Mouse (Mus musculus): ENCODE data around the gene Abt1. TPM values are rescaled to one million over a fixed set of nuclear protein-coding genes. Genes with fewer than 3 reads are reported as not detected.

The Abt1 gene
- 1 to 10 TPM; 8.1 to 9.3 (median 8.6) TPM for total RNA-seq (2022)

- DNase-seq (ENCODE audit: low spot score in 2 of 2) = peak; percentile 89 to 96
These were observed at the start of gene Abt1 for GRCm38 (mm10) chr13:23423286-23424051. Gene Abt1 (minus strand): TSS chr13:23423866.

DNA sequence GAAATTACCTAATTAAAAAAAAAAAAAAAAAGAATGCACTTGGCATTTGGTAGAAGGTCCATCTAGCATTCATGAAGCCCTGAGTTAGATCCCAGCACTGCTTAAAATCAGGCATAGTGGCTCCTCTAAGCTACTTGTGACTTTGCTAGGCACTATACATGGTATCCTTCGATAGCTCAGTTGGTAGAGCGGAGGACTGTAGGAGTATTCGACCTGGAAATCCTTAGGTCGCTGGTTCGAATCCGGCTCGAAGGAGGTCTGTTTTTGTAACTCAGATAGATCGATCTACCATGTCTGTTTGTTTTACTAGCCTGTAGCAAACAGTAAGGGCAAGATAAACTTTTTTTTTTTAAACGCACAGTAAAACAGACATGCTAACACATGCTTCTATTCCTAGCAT, 43.2 kb upstream of the Abt1 start:
- peak in 1 of 2 experiments; percentile 51 for DNase-seq (ENCODE audit: low spot score in 2 of 2)

DNA sequence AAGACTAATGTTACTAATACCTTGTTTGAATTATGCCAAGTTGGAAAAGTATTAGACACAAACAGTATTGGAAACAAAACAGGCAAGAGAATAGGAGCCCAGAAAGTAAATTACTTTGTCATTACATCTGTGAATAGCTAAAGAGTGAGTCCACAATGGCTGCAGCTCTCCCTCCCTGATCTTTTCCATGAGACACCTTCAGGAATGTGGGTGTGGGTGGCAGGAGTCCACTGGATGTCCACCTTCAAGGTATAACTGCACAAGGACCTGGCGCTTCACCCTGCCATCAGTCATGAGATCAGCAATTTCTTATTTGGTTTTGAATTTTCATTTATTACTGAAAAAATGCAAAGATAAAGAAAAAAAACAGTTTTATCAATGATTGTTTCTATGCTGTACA, 42.6 kb upstream of the Abt1 start:
- no peak for DNase-seq (ENCODE audit: low spot score in 2 of 2)

DNA sequence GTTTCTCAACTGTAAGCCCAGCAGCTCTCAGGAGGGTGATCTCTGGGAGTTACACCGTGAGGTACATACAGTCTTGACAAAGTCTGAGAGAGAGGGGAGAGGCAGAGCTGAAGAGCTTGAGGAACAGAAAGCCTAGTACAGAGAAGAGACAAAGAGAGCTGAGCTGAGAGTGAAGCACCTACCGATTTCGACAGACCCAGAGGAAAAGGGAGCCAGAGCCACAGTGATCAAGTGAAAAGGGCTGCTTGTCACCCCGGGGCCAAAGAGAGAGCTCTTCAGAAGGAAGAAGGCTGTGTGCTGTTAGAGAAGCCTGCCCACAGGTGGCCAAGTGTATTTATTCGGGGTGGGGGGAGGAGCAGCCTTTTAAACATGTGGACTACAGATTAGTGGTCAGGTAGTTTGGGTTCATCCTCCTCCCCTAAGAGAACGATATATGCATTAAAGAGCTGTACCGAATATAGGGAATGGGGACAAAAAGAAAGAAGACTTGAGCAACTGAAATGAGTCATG, 42.0 kb upstream of the Abt1 start, which contains the start of gene Btn1a1:
Gene Btn1a1 (minus strand): TSS at position 302 of the 510 bp plus-strand sequence.
- DNase-seq (ENCODE audit: low spot score in 2 of 2) = no peak

- DNase-seq (ENCODE audit: low spot score in 2 of 2) = no peak
These were observed 41.2 kb upstream of the Abt1 start for GRCm38 (mm10) chr13:23464841-23465366.

GRCm38 (mm10) chr13:23464224-23464637, 40.6 kb upstream of the Abt1 start:
- peak in 1 of 2 experiments; percentile 37 for DNase-seq (ENCODE audit: low spot score in 2 of 2)

DNA sequence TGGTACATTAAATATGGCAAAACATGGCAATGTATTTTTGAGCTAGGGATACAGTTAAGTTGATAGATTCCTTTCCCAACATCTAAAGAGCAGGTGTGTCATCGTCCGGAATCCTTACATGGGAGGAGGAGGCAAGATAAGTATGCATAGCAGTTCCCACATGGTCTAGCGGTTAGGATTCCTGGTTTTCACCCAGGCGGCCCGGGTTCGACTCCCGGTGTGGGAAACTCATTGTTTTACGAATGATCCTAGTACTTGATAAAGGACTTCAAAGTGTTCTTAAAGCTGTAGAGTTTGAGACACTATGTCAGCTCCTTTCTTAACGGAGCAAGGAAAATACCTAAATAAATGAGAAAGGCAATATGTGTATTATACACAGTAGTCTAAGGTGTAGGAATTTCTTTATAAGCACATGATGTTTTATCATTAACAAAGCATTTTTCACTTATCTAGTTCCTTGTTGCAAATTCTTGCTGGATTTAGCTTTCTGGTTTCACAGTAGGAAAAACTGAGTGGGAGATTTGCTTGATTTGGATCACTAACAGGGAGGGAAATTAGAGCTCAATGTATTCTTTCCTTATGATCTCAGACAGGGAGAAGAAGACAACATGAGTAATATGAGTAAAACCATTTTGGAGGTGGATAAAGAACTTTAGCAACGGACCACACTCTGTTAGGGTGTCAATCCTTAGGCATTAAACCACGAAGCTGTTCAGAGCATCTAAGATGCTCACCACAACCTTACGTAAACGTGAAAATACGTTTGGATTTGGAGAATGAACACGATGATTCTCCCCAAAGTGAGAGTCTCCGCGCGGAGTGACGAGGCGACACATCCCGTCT, 39.9 kb upstream of the Abt1 start:
- peak; percentile 60 to 94 for DNase-seq (ENCODE audit: low spot score in 2 of 2)

GRCm38 (mm10) chr13:23462669-23463068, 39.0 kb upstream of the Abt1 start:
- no peak for DNase-seq (ENCODE audit: low spot score in 2 of 2)

DNA sequence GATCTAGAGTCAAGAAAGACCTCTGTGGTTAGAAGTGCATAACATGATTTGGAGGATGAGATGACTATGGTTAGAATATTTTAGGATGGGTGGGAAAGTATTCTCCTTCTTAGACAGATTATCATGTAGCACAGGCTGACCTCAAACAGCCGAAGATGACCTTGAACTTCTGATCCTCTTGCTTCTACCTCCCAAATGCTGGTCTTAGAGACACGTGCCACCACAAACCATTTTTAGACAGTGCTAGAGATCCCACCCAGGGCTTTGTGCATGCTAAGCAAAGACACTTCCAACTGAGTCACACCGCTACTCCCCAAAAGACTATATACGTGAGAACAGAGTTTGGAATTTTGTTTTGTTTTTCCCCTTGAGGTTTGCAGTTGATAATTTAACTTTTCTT, 38.4 kb upstream of the Abt1 start:
- no peak for DNase-seq (ENCODE audit: low spot score in 2 of 2)

DNA sequence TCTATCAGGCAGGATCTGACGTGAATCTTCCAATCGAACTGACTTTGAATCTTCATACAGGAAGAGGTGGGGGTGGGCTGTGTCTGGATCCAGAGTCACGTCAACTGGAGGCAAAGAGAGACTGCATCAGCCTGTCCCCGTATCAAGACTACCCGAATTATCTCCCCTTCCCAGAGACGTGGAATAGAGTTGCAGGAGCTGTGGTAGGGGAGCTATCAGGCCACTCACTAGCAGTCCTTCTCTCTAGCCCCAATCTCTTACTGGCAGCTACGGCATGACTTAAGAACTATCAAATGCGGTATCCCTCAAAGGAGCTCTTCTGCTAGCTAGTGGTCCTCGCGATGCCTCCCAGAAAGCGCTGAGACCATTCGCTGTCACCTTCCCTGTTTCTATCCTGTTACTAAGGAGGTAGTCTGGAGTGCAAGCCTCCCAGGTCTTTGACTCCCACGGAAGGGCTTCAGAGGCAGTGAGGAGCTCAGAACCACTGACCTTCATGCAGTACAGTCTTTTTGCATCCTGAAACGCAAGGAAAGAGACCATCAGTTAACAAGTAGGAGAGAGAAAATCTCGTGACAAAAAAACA, 35.7 kb upstream of the Abt1 start:
- DNase-seq (ENCODE audit: low spot score in 2 of 2) = no peak

DNA sequence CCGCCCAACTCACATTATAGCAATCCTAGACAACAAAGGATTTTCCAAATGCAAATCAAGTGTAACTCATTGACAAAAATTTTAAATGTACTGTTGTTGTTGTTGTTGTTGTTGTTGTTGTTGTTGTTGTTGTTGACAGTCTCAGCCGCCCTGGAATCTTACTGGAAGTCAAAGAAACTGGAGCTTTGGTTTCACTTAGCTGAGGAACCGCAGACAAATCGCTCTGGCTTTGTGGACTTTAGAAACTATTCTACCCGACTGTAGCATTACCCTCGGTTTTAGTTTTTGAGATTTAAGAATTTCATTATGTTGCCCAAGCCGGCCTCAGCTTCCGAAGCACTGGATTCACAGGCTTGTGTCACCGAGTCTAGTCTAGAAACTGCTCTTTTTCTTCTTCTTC, 30.3 kb upstream of the Abt1 start:
- DNase-seq (ENCODE audit: low spot score in 2 of 2) = no peak

GRCm38 (mm10) chr13:23453362-23453862, 29.7 kb upstream of the Abt1 start:
- DNase-seq (ENCODE audit: low spot score in 2 of 2) = peak; percentile 32 to 74

GRCm38 (mm10) chr13:23450398-23450797, 26.7 kb upstream of the Abt1 start:
- peak; percentile 69 to 96 for DNase-seq (ENCODE audit: low spot score in 2 of 2)

DNA sequence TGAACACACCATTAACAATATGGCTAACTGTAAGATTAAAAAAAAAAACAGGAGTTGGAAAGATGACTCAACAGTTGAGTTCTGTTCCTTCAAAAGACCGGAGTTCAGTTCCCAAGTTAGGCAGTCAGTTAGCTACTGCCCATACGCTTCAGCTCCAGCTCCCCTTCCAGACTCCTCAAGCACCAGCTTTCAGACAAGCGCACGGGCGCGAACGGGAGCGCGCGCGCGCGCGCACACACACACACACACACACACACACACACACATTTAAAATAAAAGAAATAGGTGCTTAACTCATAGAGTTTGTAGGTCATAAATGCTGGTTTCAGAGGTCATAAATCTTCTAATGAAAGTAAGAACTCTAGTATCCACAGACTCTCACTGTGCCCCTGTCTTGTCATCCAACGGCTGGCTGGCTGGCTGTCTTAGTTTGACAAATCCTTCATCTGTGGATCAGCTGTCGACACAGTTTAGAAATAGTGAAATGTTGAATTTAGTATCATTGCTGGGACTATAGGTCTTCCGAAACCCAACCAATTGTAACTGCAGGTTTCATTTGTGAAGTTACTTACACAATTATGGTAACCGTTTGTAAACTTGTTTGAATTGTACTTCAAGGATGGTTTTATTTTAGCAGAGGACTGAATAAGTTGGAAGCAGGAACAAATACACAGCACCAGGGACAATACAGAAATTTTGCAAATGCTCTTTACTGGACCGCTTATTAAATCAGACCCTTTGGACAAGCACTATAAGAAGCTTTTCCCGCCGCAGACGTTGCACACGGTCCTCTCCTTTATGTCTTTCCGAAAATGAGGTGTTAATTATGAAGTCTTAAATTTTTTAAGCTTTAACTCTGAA, 25.8 kb upstream of the Abt1 start:
- no peak for DNase-seq (ENCODE audit: low spot score in 2 of 2)

- DNase-seq (ENCODE audit: low spot score in 2 of 2) = no peak
These were observed 25.1 kb upstream of the Abt1 start for GRCm38 (mm10) chr13:23448758-23449157.

GRCm38 (mm10) chr13:23446498-23446952, 22.9 kb upstream of the Abt1 start:
- DNase-seq (ENCODE audit: low spot score in 2 of 2) = peak; percentile 71 to 98

GRCm38 (mm10) chr13:23445561-23446320, 22.1 kb upstream of the Abt1 start:
- DNase-seq (ENCODE audit: low spot score in 2 of 2) = peak; percentile 79 to 99

DNA sequence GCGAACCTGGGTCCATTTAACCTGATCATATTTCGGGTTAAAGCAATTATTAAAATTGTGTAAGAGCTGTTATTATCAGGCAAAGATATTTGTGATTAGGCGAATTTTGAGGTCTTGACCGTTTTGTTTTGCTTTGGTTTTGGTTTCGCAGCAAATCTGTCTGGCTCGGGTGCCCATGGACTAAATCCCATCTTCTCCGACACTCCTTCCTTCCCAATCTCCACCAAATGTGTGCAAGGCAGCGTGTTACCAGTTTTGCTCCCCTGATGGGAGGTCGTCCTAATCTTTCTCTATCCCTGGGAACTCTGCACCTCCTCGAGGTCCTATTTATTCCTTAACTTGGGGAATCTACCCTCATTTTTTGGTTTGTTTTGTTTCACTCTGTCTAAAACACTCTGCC, 21.5 kb upstream of the Abt1 start:
- peak in 1 of 2 experiments; percentile 40 for DNase-seq (ENCODE audit: low spot score in 2 of 2)

DNA sequence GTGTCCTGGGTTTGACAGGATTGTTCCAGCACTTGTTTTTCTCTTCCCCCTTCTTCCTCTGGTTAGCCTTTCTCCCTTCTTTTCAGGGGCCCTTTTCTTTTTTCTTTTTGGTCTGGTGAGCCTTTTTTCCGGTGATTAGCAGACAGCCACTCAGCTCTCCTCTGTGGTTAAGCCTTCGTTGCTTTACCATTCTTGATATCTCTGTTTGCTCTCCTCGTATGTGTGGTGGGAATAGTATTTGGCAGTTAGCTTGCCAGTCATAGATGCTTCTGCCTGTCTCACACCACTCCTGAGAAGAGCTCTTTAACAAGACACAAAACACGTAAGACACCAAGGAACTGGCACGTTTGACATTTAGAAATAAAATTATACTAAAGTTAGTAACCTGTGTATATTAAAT, 20.8 kb upstream of the Abt1 start:
- DNase-seq (ENCODE audit: low spot score in 2 of 2) = no peak

All from left cerebral cortex, adult 8-10 months (tissue).